Mouse (Mus musculus): Measurements from ENCODE around the gene Map3k21. TPM values are rescaled to one million over a fixed set of nuclear protein-coding genes. Genes with fewer than 3 reads are reported as not detected.

Map3k21 gene
- polyA plus RNA-seq, 1 experiment from 2014 or later, result 0.08 TPM

DNA sequence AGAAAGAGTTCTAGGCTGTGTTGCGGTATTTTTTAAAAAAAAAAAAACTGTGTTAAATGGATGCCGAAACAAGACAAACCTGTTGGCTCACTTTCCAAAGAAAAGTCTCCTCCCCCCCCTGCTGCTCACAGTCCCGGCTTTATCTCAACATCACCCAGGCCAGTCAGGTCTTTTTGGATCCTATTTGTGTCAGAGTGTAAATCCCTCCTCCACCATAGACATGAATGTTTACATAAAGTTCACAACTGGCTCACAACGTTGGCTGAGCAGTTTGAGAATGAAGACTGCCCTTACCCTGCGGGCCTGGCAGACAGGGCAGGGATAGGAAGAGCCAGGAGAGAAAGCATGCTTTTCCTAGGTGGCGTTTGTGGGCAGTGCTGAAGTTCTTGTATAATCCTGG lies 86.7 kb downstream of the Map3k21 start:
- Histone ChIP-seq H3K27ac (replicated peaks; ENCODE audit: low read depth, low read length) (no peak overlapping the region), H3K36me3 (replicated peaks; ENCODE audit: control insufficient read depth, insufficient read depth, low read depth, low read length) (no peaks in the 10 kb centered on the region), H3K27me3 (ENCODE audit: control insufficient read depth, insufficient read depth, low read length) (peaks cover 8% of the 10 kb centered on the region), H3K4me3 (ENCODE audit: low read depth, low read length) (no peak overlapping the region), H3K4me1 (ENCODE audit: control insufficient read depth, insufficient read depth, low read length) (no peaks in the 10 kb centered on the region; the same call in 1 of the 2 replicates), H3K9me3 (replicated peaks; ENCODE audit: control insufficient read depth, low read length) (no peaks in the 10 kb centered on the region), H3K4me2 (ENCODE audit: low read depth, low read length) (peak overlapping the region; percentile 94), H3K9ac (replicated peaks; ENCODE audit: low read length) (no peak overlapping the region)
- DNase-seq (ENCODE audit: low spot score) (peak; percentile 33), ATAC-seq (replicated peaks; ENCODE audit: insufficient number of reproducible peaks, low FRiP score, low TSS enrichment, low read depth) (no peak)
- 25% methylated on average over 6 of the region's 6 CpGs for WGBS

Other genes with a start within 250 kb of the Map3k21 start
- 8.1 and 8.4 TPM in 2 replicates for gene Map10, start 240.6 kb upstream of the Map3k21 start, polyA plus RNA-seq (2014; fragmentation: Nextera tagmentation; extraction: Ambion mirVana)
- 23.8 and 24.0 TPM in 2 replicates for gene Ntpcr, start 180.5 kb upstream of the Map3k21 start, polyA plus RNA-seq (2014; fragmentation: Nextera tagmentation; extraction: Ambion mirVana)
- 0.07 and 0.25 TPM in 2 replicates for gene Pcnx2, start 12.1 kb upstream of the Map3k21 start, polyA plus RNA-seq (2014; fragmentation: Nextera tagmentation; extraction: Ambion mirVana)
- 18.7 and 20.3 TPM in 2 replicates for gene Kcnk1, start 84.7 kb downstream of the Map3k21 start, polyA plus RNA-seq (2014; fragmentation: Nextera tagmentation; extraction: Ambion mirVana)